Mouse (Mus musculus): ENCODE measurements around the gene Zfp819. TPM values are rescaled to one million over a fixed set of nuclear protein-coding genes. Genes with fewer than 3 reads are reported as not detected.

Zfp819 gene
- polyA plus RNA-seq (2016; fragmentation: Nextera tagmentation; extraction: Ambion mirVana): 0.24 and 0.58 TPM in 2 replicates

DNA sequence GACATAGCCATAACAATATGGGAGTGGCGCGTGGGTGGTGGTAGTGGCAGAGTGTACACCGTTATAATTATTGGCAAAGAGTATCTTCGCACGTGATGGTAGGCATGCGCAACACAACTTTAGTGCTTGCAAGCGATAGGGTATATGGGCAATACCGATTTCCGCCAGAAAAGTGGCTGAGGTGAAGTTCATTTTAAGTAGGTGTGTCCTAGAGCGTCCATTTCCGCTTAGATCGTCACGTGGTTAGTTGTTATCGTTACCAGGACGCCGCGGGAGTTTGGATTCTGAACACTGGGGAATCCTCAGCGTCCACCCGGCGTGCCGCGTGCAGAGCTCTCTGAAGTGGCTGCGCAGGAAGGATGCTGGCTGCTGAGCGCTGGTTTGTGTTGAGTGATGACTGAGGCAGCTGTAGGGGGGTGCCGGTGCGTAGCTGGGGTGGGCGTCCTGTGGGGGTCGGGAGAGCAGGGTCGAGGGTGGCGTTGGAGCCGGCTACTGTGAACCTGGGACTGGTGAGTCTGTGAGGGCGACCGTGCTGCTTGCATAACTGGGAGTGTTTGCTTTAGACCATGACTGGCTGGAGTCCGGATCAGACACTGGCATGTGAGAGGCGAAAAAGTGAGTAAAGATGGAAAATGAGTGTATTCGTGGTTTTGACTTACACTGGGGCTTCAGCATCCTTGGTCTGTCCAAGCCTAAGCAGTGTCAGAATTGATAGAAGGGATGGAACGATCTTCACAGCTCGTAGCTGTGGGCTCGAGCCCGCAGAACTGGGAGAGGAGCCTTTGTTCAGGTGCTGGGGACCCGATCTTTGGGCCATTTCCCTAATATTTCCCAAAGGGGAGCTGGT is at the start of gene Zfp819:
Gene Zfp819, plus strand, starts transcription at position 274 of the 847 bp plus-strand sequence.
- no peak within 1 kb of the TSS for H3K27ac ChIP-seq (replicated peaks)

DNA sequence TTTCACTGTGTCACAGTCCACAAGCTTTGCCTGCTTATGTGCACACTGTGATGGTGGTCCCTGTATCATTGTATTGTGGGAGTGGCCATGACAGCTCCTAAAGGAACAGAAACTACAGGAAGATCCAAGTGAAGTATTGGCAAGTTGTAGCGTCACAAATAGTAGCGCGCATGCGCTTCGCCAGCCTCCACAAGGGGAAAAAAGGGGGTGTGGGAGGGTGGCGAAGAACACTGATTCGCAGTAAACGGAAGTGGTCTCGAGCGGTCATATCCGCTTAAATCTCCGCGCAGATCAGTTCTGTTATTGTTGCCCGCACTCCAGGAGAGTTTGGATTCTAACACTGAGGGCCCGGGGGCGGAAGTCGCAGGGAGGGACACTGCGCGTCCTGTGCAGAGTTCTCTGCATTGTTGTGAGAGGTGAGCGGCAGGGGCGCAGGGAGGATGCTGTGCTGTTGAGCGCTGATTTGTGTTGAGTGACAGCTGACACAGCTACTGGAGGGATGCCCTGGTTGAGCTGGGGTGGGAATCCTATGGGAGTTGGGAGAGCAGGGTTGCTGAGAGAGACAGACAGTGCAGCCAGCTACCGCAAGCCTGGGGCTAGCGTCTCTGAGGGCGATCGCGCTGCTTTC is 44.8 kb upstream of the Zfp819 start, which contains the start of gene Zfp658:
Gene Zfp658, plus strand, starts transcription at position 251 of the 628 bp plus-strand sequence.
- peak; percentile 92 for ATAC-seq (ENCODE audit: low FRiP score, low read depth)
- under 1% methylated on average over 27 of the region's 27 CpGs for WGBS

More for the DNA sequence above, at the start of gene Zfp819:
- Histone ChIP-seq H3K27me3 (0 out of 2 replicates have a peak, but pooled peaks cover 10% of the 10 kb centered on the region), H3K9me3 (no peaks in the 10 kb centered on the region), H3K4me1 (peaks cover 11% of the 10 kb centered on the region; the same call in 1 of the 2 replicates), H3K9ac (replicated peaks) (no peak within 1 kb of the TSS; the same call in 1 of the 2 replicates), H3K4me3 (peak within 1 kb of the TSS; percentile 47), H3K4me2 (replicated peaks) (peak within 1 kb of the TSS; percentile 82), H3K36me3 (no peaks in the 10 kb centered on the region)
- WGBS: 15% methylated on average over 41 of the region's 41 CpGs
- ATAC-seq (ENCODE audit: low FRiP score, low read depth): peak; percentile 84

DNA sequence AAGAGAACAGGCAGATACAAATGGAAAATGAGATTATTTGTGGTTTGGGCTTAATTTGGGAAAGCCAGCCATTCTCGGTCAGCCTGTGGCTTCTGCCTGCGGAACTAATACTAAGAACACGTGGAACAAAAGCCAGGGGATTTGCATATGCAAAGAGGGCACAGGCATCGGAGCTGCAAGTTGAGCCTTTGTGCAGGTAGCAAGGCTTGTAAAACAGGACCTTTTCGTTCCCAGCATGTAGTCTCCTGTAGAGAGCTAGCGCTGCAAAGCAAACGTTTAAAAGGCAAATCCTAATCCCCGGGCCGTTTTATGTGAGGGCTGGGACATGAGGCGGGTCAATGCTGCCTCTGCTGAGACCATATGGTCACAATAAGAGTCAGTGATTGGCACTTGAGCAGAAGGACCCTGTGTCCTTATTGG is 44.3 kb upstream of the Zfp819 start:
- H3K9ac ChIP-seq (replicated peaks): peak overlapping the region; percentile 73
- peaks cover 14% of the 10 kb centered on the region for H3K4me1 ChIP-seq
- H3K9me3 ChIP-seq: no peaks in the 10 kb centered on the region
- ATAC-seq (ENCODE audit: low FRiP score, low read depth): peak; percentile 53
- peak overlapping the region; percentile 65 for H3K4me2 ChIP-seq (replicated peaks)
- H3K36me3 ChIP-seq: peaks cover 28% of the 10 kb centered on the region
- peak overlapping the region; percentile 73 for H3K4me3 ChIP-seq
- WGBS: under 1% methylated on average over 10 of the region's 10 CpGs
- H3K27ac ChIP-seq (replicated peaks): peak overlapping the region; percentile 95
- no peaks in the 10 kb centered on the region for H3K27me3 ChIP-seq

More for the DNA sequence above, 44.8 kb upstream of the Zfp819 start, which contains the start of gene Zfp658:
- Histone ChIP-seq H3K9ac (replicated peaks) (peak within 1 kb of the TSS; percentile 73), H3K4me2 (replicated peaks) (peak within 1 kb of the TSS; percentile 65), H3K4me3 (peak within 1 kb of the TSS; percentile 73), H3K27ac (replicated peaks) (peak within 1 kb of the TSS; percentile 95), H3K27me3 (no peaks in the 10 kb centered on the region), H3K9me3 (no peaks in the 10 kb centered on the region), H3K4me1 (peaks cover 14% of the 10 kb centered on the region), H3K36me3 (peaks cover 23% of the 10 kb centered on the region)

DNA sequence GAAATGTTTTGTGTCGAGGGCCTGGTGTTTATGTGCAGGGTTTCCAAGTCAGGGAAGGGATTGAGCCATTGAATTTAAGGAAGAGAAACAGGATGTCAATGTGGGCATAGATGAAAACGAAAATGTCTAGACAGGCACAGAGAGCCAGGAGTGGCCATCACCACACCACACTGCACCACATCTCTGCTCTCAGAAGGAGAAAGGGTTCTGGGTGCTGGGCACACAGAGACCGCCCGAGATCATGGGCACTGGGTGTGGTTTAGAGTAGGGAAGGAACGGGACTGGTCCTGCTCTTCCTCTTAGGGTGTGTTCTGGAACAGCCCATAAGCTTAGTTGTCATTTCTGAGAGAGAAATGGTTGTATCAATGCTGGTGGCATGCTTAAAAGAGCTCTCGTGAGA is 43.7 kb upstream of the Zfp819 start:
- Histone ChIP-seq H3K36me3 (peaks cover 35% of the 10 kb centered on the region), H3K4me1 (peaks cover 14% of the 10 kb centered on the region), H3K27me3 (no peaks in the 10 kb centered on the region), H3K9ac (replicated peaks) (peak overlapping the region; percentile 73), H3K4me2 (replicated peaks) (peak overlapping the region; percentile 65), H3K4me3 (peak overlapping the region; percentile 73), H3K27ac (replicated peaks) (peak overlapping the region; percentile 95), H3K9me3 (no peaks in the 10 kb centered on the region)
- ATAC-seq (ENCODE audit: low FRiP score, low read depth): no peak
- WGBS: 56% methylated on average over 6 of the region's 6 CpGs

DNA sequence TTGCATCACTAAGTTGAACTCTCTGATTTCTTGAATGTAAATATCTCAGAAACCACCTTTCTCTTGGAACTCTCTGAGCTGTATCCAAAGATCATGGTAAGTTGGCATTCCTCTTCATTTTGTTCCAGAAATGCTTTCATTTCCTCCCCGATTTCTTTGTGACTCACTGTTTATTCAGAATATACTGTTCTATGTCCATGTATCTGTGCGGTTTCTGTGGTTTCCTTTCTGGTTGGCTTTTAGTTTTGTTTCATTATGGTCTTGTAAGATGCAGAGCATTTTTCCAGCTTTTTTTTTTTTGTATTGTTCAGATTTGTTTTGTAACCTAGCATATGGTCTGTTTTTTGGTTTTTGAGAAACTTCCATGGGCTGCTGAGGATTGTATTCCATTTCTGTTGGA is 35.8 kb upstream of the Zfp819 start:
- peaks cover 85% of the 10 kb centered on the region for H3K36me3 ChIP-seq
- no peak for ATAC-seq (ENCODE audit: low FRiP score, low read depth)
- WGBS: 93% methylated on average over 2 of the region's 2 CpGs
- H3K4me3 ChIP-seq: no peak overlapping the region
- H3K4me2 ChIP-seq (replicated peaks): no peak overlapping the region
- H3K9me3 ChIP-seq: no peaks in the 10 kb centered on the region
- no peak overlapping the region for H3K27ac ChIP-seq (replicated peaks)
- no peaks in the 10 kb centered on the region for H3K4me1 ChIP-seq
- no peaks in the 10 kb centered on the region for H3K27me3 ChIP-seq
- H3K9ac ChIP-seq (replicated peaks): no peak overlapping the region

DNA sequence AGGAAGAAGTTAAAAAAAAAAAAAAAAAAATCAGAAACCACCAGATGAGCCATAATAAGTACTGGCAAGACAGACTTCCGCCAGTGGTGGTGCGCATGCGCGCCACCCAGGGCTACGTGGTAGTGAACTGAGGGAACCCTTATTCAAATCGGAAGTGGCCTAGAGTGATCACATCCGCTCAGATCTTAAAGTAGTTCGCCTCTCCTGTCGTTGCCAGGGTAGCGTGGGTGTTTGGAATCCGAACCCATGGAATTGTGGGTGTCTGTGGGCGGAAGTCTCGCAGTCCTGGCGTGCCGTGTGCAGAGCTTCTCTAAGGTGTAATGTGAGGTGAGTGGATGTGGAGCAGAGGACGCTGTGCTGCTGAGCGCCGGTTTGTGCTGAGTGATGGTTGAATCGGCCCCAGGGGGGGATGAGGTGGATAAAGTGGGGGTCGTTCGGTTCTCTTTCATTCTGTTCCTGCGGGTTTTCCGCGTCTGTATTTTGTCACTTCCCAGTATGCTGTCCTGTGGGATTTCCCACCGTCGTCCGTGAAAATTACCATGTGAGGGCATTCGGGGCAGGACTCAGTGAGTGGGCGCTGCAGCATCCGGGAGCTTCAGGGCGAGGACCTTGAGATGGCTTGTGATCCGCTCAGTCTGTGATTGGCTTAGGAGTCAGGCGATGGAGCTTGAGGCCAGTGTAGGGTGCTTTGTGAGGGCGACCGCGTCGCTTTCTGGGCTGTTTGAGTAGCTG is 27.4 kb upstream of the Zfp819 start, which contains the start of gene Zfp719:
Gene Zfp719, plus strand, starts transcription at position 171 of the 732 bp plus-strand sequence.
- WGBS: under 1% methylated on average over 37 of the region's 37 CpGs
- peaks cover 17% of the 10 kb centered on the region for H3K36me3 ChIP-seq
- H3K9me3 ChIP-seq: no peaks in the 10 kb centered on the region
- peaks cover 22% of the 10 kb centered on the region for H3K4me1 ChIP-seq
- peak; percentile 96 for ATAC-seq (ENCODE audit: low FRiP score, low read depth)
- H3K9ac ChIP-seq (replicated peaks): peak within 1 kb of the TSS; percentile 83
- peak within 1 kb of the TSS; percentile 73 for H3K4me3 ChIP-seq
- peak within 1 kb of the TSS; percentile 79 for H3K4me2 ChIP-seq (replicated peaks)
- H3K27me3 ChIP-seq: no peaks in the 10 kb centered on the region
- peak within 1 kb of the TSS; percentile 85 for H3K27ac ChIP-seq (replicated peaks)

DNA sequence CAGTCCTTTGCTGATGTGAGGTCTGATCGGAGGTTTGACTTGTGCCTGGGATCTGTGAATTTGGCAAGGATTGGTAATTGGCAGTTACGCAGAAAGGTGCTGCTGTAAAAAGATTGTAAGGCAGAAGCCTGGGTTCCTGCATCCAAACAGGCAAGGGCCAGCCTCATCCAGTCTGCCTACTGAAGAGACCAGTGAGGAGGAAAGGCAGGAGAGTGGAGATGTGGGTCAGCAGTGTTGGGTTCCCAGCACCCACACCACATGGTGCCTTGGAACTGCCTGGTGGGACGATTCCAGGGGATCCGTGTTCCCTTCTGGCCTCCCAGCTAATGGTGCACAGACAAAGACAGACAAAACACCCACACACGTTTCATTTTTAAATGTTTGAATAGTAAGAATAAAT is 26.4 kb upstream of the Zfp819 start:
- WGBS: 67% methylated on average over 5 of the region's 5 CpGs
- Histone ChIP-seq H3K27me3 (no peaks in the 10 kb centered on the region), H3K9me3 (no peaks in the 10 kb centered on the region), H3K27ac (replicated peaks) (no peak overlapping the region), H3K4me3 (peak overlapping the region; percentile 73), H3K4me2 (replicated peaks) (peak overlapping the region; percentile 79), H3K9ac (replicated peaks) (peak overlapping the region; percentile 83), H3K4me1 (peaks cover 22% of the 10 kb centered on the region), H3K36me3 (peaks cover 19% of the 10 kb centered on the region)
- no peak for ATAC-seq (ENCODE audit: low FRiP score, low read depth)

DNA sequence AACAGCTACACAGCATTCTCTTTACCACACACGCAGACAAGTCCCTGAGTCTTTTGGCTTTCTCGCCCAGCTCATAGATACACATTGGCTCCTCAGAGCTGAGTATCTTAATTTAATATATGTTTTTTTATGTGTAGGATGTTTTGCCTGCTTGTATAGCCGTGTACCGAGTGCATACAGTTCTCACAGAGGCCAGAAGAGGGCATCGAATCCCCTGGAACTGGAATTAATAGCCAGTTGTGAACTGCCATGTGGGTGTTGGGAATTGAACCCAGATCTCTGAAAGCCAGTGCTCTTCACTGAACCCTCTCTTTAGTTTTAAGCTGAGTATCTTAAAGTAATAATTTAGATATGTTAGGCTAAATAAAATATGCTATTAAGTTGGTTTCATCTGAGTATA is 22.2 kb upstream of the Zfp819 start:
- H3K4me1 ChIP-seq: peaks cover 22% of the 10 kb centered on the region
- ATAC-seq (ENCODE audit: low FRiP score, low read depth): no peak
- H3K4me3 ChIP-seq: no peak overlapping the region
- no peak overlapping the region for H3K9ac ChIP-seq (replicated peaks)
- no peaks in the 10 kb centered on the region for H3K27me3 ChIP-seq
- peaks cover 60% of the 10 kb centered on the region for H3K36me3 ChIP-seq
- H3K4me2 ChIP-seq (replicated peaks): no peak overlapping the region
- WGBS: 88% methylated on average over 5 of the region's 5 CpGs
- H3K9me3 ChIP-seq: no peaks in the 10 kb centered on the region
- no peak overlapping the region for H3K27ac ChIP-seq (replicated peaks)

DNA sequence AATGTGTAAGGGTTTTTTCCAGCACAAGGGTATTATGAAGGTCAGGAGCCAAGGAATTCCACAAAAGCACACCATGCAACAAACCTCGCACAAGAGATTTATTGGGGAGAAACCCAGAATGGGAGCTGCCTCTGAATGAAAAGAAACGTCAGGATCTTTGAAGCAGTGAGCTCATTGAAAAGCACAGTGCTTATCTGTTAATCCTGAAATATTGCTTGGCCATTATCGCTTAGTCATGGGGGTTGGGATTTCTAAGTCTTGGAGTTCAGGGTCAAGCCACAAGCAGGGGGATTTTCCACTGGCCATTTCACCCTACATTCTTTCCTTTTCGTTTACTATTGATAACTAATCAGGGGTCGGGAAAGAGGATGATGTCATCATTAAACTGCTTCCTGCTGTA is 5.1 kb upstream of the Zfp819 start:
- Histone ChIP-seq H3K9me3 (no peaks in the 10 kb centered on the region), H3K4me3 (no peak overlapping the region), H3K4me1 (peaks cover 10% of the 10 kb centered on the region; the same call in 1 of the 2 replicates), H3K9ac (replicated peaks) (no peak overlapping the region), H3K36me3 (no peaks in the 10 kb centered on the region), H3K27ac (replicated peaks) (no peak overlapping the region), H3K4me2 (replicated peaks) (no peak overlapping the region), H3K27me3 (0 out of 2 replicates have a peak, but pooled peaks cover 10% of the 10 kb centered on the region)
- ATAC-seq (ENCODE audit: low FRiP score, low read depth): no peak
- 12% methylated on average over 5 of the region's 5 CpGs for WGBS

DNA sequence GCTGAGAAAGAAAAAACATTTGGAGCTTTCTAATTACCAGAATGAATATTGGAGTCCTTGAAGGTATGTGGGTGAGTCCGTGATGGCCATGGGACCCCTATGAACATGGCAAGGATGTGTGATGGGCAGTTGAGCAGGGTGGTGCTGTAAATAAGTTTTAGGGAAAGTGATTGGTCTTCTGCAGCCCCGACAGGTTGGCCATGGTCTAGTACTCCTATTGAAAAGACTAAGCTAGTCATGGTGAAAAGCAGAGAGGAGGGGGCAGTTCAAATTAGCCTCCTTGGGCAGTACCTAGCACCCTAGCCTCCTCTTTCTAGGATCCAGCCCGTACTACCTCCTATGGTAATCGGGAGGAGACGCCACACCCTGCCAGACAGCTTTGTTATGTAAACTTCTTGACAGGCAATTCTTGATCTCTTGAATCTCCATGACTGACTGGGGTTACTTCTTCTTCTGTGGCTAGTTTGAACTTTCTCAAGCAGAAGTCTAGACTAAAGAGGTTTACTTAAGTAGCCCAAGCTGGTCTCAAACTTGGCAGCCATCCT is 846 bp downstream of the Zfp819 start:
- Histone ChIP-seq H3K27me3 (0 out of 2 replicates have a peak, but pooled peaks cover 10% of the 10 kb centered on the region), H3K9me3 (no peaks in the 10 kb centered on the region), H3K4me1 (peaks cover 5% of the 10 kb centered on the region; the same call in 1 of the 2 replicates), H3K4me3 (peak overlapping the region; percentile 47; the same call in 1 of the 2 replicates), H3K4me2 (replicated peaks) (peak overlapping the region; percentile 82), H3K27ac (replicated peaks) (no peak overlapping the region), H3K36me3 (no peaks in the 10 kb centered on the region), H3K9ac (replicated peaks) (no peak overlapping the region)
- 47% methylated on average over 5 of the region's 5 CpGs for whole genome bisulfite sequencing
- no peak for ATAC-seq (ENCODE audit: low FRiP score, low read depth)

DNA sequence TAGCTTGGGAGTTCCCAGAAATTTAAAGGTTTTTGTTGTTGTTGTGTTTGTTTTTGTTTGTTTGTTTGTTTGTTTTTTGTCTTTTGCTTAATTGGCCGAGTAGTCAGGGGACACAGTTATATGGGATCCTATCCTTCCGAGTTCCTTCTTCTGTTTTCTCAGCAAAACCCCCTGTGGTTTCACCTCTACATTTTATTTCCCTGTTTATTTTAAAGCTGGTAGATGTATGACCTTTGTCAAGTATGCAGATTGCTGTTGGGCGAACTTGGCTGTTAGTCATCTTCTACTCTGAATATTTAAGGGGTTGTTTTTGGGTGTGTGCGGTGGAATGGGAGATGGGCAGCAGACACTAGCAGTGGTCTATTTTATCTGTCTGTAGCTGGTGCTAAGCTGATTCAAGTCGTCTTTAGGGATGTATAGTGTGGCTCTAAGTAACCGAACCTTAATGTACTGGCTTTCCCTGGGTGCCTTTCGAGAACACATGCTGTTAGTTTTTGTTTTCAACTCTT is 1.4 kb downstream of the Zfp819 start:
- no peak overlapping the region for H3K9ac ChIP-seq (replicated peaks)
- H3K4me2 ChIP-seq (replicated peaks): no peak overlapping the region
- 0 out of 2 replicates have a peak, but pooled peaks cover 10% of the 10 kb centered on the region for H3K27me3 ChIP-seq
- no peaks in the 10 kb centered on the region for H3K36me3 ChIP-seq
- 82% methylated on average over 7 of the region's 7 CpGs for WGBS
- no peaks in the 10 kb centered on the region for H3K9me3 ChIP-seq
- H3K27ac ChIP-seq (replicated peaks): no peak overlapping the region
- no peak overlapping the region for H3K4me3 ChIP-seq
- H3K4me1 ChIP-seq: peaks cover 5% of the 10 kb centered on the region; the same call in 1 of the 2 replicates
- no peak for ATAC-seq (ENCODE audit: low FRiP score, low read depth)

Data from midbrain, embryonic 12.5 days (tissue).